Mouse (Mus musculus) cortical plate, adult 2 months (tissue): ENCODE results near the gene Sephs2.

Source experiments
- CTCF ChIP-seq: fragments of 200-500 bp; IDR thresholded peaks from 2 replicates; pipeline ENCODE4 v1.5.1; 2011; ENCODE audit warnings: mild to moderate bottlenecking, control low read depth, low read length; ENCODE audit not compliant: insufficient read depth; ENCODE audit errors: extremely low read depth
- POLR2A ChIP-seq: fragments of 200-500 bp; IDR thresholded peaks from 2 replicates; pipeline ENCODE4 v1.6.1; 2011; ENCODE audit warnings: mild to moderate bottlenecking, low read length, control low read depth; ENCODE audit not compliant: insufficient read depth; ENCODE audit errors: extremely low read depth

- TF ChIP-seq POLR2A (no peak), CTCF (no peak)
Measured at GRCm38 (mm10) chr7:127273118-127273923, 534 bp downstream of the Sephs2 start.
